Comparison of ENCODE assay signal across 21 mouse cellular contexts in the genomic region with DNA sequence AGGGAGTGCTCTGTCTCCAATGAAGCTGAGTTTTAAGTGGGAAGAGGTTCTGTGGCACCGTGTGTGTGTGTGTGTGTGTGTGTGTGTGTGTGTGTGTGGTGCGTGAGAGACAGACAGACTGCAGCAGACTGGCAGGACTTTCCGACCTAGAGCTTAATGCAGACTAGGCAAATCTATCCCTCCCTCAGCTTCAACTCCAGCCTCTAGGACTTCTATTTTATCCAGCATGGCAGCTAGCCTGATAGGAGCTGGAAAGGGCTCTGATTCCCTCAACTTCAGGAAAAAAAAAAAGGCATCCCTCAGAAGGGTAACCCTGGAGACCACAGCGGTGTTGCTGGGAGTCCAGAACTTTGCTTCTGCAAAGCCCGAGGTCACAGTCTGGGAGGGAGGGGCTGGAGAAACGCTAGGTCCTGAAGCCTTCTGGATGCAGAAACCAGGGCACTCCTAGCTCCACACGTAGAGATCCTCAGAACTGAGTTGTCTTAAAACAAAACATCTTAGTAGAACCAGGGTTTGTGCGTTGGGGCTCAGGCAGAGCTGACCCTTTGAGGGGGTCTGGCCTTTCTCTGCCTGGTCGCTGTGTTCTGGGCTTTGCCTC. TPM values are rescaled to one million over a fixed set of nuclear protein-coding genes. Genes with fewer than 3 reads are reported as not detected.
A peak's percentile ranks its signal among the peaks of the same experiment; 100 is the strongest.
DNase-seq lines count a peak whose midpoint lies in the region; ATAC-seq and TF ChIP-seq lines count a peak whose summit lies in the region.
"Had no signal": no experiment of that assay in that cellular context is flagged by ENCODE, and none has a peak within 500 bp of the region (broad histone marks: within the 10 kb centered on the region; RNA-seq: fewer than 3 reads in every experiment).

No protein-coding gene starts in this region.

- no peaks in the 10 kb centered on the region for H3K36me3 ChIP-seq in hindbrain, embryonic 10.5 days
- no peaks in the 10 kb centered on the region for H3K36me3 ChIP-seq in hindbrain, embryonic 12.5 days
- no peaks in the 10 kb centered on the region for H3K36me3 ChIP-seq in midbrain, postnatal 0 days (ENCODE audit: insufficient read depth, low read length)
- no peaks in the 10 kb centered on the region for H3K36me3 ChIP-seq in midbrain, embryonic 15.5 days (replicated peaks)
- no peaks in the 10 kb centered on the region for H3K36me3 ChIP-seq in embryonic facial prominence, embryonic 13.5 days
- H3K36me3 ChIP-seq: forebrain, embryonic 12.5 days had no signal

- H3K4me2 ChIP-seq in hindbrain, embryonic 12.5 days (replicated peaks): no peak overlapping the region
- no peak overlapping the region for H3K4me2 ChIP-seq in midbrain, postnatal 0 days (ENCODE audit: low read depth, low read length, poor library complexity, severe bottlenecking)
- H3K4me2 ChIP-seq in midbrain, embryonic 15.5 days: no peak overlapping the region
- 0 out of 2 replicates have a peak overlapping the region, but pooled peaks have one; percentile 64 for H3K4me2 ChIP-seq in embryonic facial prominence, embryonic 13.5 days

- H3K27me3 ChIP-seq in hindbrain, embryonic 10.5 days (ENCODE audit: insufficient read depth, poor library complexity, severe bottlenecking): peaks cover 77% of the 10 kb centered on the region
- peaks cover 67% of the 10 kb centered on the region for H3K27me3 ChIP-seq in hindbrain, embryonic 12.5 days
- H3K27me3 ChIP-seq in midbrain, postnatal 0 days (ENCODE audit: insufficient read depth, low read length): peaks cover 44% of the 10 kb centered on the region
- H3K27me3 ChIP-seq in midbrain, embryonic 15.5 days (replicated peaks): peaks cover 63% of the 10 kb centered on the region
- H3K27me3 ChIP-seq in embryonic facial prominence, embryonic 13.5 days: peaks cover 58% of the 10 kb centered on the region

- 8% methylated on average over 9 of the region's 9 CpGs for WGBS in hindbrain, embryonic 10.5 days
- 5% methylated on average over 9 of the region's 9 CpGs for WGBS in hindbrain, embryonic 12.5 days
- WGBS in midbrain, postnatal 0 days: 11% methylated on average over 9 of the region's 9 CpGs
- 9% methylated on average over 9 of the region's 9 CpGs for WGBS in midbrain, embryonic 15.5 days
- WGBS in embryonic facial prominence, embryonic 13.5 days: 8% methylated on average over 9 of the region's 9 CpGs

- no peak for TF ChIP-seq CTCF in midbrain, postnatal 0 days (IDR thresholded peaks at IDR 0.05)

- no peak overlapping the region for H3K9ac ChIP-seq in hindbrain, embryonic 12.5 days
- no peak overlapping the region for H3K9ac ChIP-seq in midbrain, postnatal 0 days (replicated peaks; ENCODE audit: low read length, poor library complexity, severe bottlenecking)
- H3K9ac ChIP-seq in midbrain, embryonic 15.5 days: no peak overlapping the region
- no peak overlapping the region for H3K9ac ChIP-seq in embryonic facial prominence, embryonic 13.5 days
- H3K9ac ChIP-seq: hindbrain, embryonic 14.5 days had no signal

- no peak overlapping the region for H3K4me3 ChIP-seq in hindbrain, embryonic 10.5 days
- no peak overlapping the region for H3K4me3 ChIP-seq in hindbrain, embryonic 12.5 days
- H3K4me3 ChIP-seq in midbrain, postnatal 0 days (ENCODE audit: low read depth, low read length): no peak overlapping the region
- H3K4me3 ChIP-seq in midbrain, embryonic 15.5 days: no peak overlapping the region
- no peak overlapping the region for H3K4me3 ChIP-seq in embryonic facial prominence, embryonic 13.5 days
- H3K4me3 ChIP-seq: left cerebral cortex, adult 2 months had no signal

- ATAC-seq in hindbrain, embryonic 12.5 days (ENCODE audit: low FRiP score): no peak
- no peak for ATAC-seq in midbrain, postnatal 0 days (ENCODE audit: low FRiP score)
- ATAC-seq in midbrain, embryonic 15.5 days (replicated peaks): no peak
- ATAC-seq in embryonic facial prominence, embryonic 13.5 days (ENCODE audit: insufficient number of reproducible peaks, insufficient read depth, low FRiP score, low TSS enrichment, low read depth): no peak
- ATAC-seq: CD4-positive, CD25-positive, alpha-beta regulatory T cell, adult 4 months; intestine, postnatal 0 days had no signal

- no peaks in the 10 kb centered on the region for H3K9me3 ChIP-seq in hindbrain, embryonic 10.5 days
- no peaks in the 10 kb centered on the region for H3K9me3 ChIP-seq in hindbrain, embryonic 12.5 days (replicated peaks)
- no peaks in the 10 kb centered on the region for H3K9me3 ChIP-seq in midbrain, postnatal 0 days (ENCODE audit: low read length)
- no peaks in the 10 kb centered on the region for H3K9me3 ChIP-seq in midbrain, embryonic 15.5 days
- H3K9me3 ChIP-seq in embryonic facial prominence, embryonic 13.5 days: no peaks in the 10 kb centered on the region
- H3K9me3 ChIP-seq: forebrain, embryonic 12.5 days had no signal

- peaks cover 78% of the 10 kb centered on the region for H3K4me1 ChIP-seq in hindbrain, embryonic 10.5 days (replicated peaks)
- H3K4me1 ChIP-seq in hindbrain, embryonic 12.5 days: peaks cover 57% of the 10 kb centered on the region
- peaks cover 6% of the 10 kb centered on the region; the same call in 1 of the 2 replicates for H3K4me1 ChIP-seq in midbrain, postnatal 0 days (ENCODE audit: insufficient read depth, low read length)
- H3K4me1 ChIP-seq in midbrain, embryonic 15.5 days: peaks cover 32% of the 10 kb centered on the region
- peaks cover 75% of the 10 kb centered on the region for H3K4me1 ChIP-seq in embryonic facial prominence, embryonic 13.5 days

- DNase-seq in hindbrain, embryonic 10.5 days (ENCODE audit: low spot score): peak; percentile 37
- DNase-seq in midbrain, postnatal 0 days (ENCODE audit: low spot score): peak; percentile 30
- no peak for DNase-seq in right cerebral cortex, postnatal 36 days (ENCODE audit: low spot score in 2 of 2)
- DNase-seq in right cerebral cortex, postnatal 4 days: no peak
- DNase-seq: cerebellum, postnatal 14 days; lung, embryonic 14.5 days; right cerebral cortex, adult 18-20 months; thymus, postnatal 14 days had no signal

- no peak overlapping the region for H3K27ac ChIP-seq in hindbrain, embryonic 10.5 days
- H3K27ac ChIP-seq in hindbrain, embryonic 12.5 days: no peak overlapping the region
- no peak overlapping the region for H3K27ac ChIP-seq in midbrain, postnatal 0 days (ENCODE audit: low read depth, low read length)
- no peak overlapping the region for H3K27ac ChIP-seq in midbrain, embryonic 15.5 days
- H3K27ac ChIP-seq in embryonic facial prominence, embryonic 13.5 days: no peak overlapping the region; the same call in 1 of the 2 replicates
- H3K27ac ChIP-seq: forebrain, embryonic 12.5 days; hindbrain, embryonic 14.5 days; layer of hippocampus, adult 2 months; macrophage; stomach, postnatal 0 days had no signal

RNA-seq across cellular contexts. Expression of a gene that starts 7.4 kb away (rescaled TPM):
- polyA plus RNA-seq in hindbrain, embryonic 10.5 days (2016; fragmentation: Nextera tagmentation; extraction: Ambion mirVana): 0.73 and 1.1 TPM in 2 replicates
- polyA plus RNA-seq in hindbrain, embryonic 12.5 days (2016; fragmentation: Nextera tagmentation; extraction: Ambion mirVana): 0.92 and 1.3 TPM in 2 replicates
- 1.0 and 4.3 TPM in 2 replicates for total RNA-seq in midbrain, postnatal 0 days (2014; rRNA removed)
- polyA plus RNA-seq in midbrain, postnatal 0 days (2015; fragmentation: Nextera tagmentation; extraction: Ambion mirVana): 0.22 and 0.28 TPM in 2 replicates
- 0.15 and 0.45 TPM in 2 replicates for polyA plus RNA-seq in midbrain, embryonic 15.5 days (2015; fragmentation: Nextera tagmentation; extraction: Ambion mirVana)
- 3.0 and 4.3 TPM in 2 replicates for polyA plus RNA-seq in embryonic facial prominence, embryonic 13.5 days (2015; fragmentation: Nextera tagmentation; extraction: Ambion mirVana)
- total RNA-seq: MEL; monocyte, adult 5-6 weeks had no signal
- polyA plus RNA-seq: CD4-positive, CD25-positive, alpha-beta regulatory T cell, adult 4 months; macrophage had no signal

RNA-seq across cellular contexts. Expression of a gene that starts 40.7 kb away (rescaled TPM):
- 139 and 141 TPM in 2 replicates for polyA plus RNA-seq in hindbrain, embryonic 10.5 days (2016; fragmentation: Nextera tagmentation; extraction: Ambion mirVana)
- 139 and 147 TPM in 2 replicates for polyA plus RNA-seq in hindbrain, embryonic 12.5 days (2016; fragmentation: Nextera tagmentation; extraction: Ambion mirVana)
- 29.3 and 30.2 TPM in 2 replicates for total RNA-seq in midbrain, postnatal 0 days (2014; rRNA removed)
- polyA plus RNA-seq in midbrain, postnatal 0 days (2015; fragmentation: Nextera tagmentation; extraction: Ambion mirVana): 82.6 and 86.2 TPM in 2 replicates
- 116 and 117 TPM in 2 replicates for polyA plus RNA-seq in midbrain, embryonic 15.5 days (2015; fragmentation: Nextera tagmentation; extraction: Ambion mirVana)
- polyA plus RNA-seq in embryonic facial prominence, embryonic 13.5 days (2015; fragmentation: Nextera tagmentation; extraction: Ambion mirVana): 126 and 127 TPM in 2 replicates

Comparison
In these comparisons a context has a peak if more than half of its experiments do, and no peak if none do; other contexts are left out.
1. DNase-seq: peak in hindbrain, embryonic 10.5 days (single experiment) and midbrain, postnatal 0 days (single experiment); none in right cerebral cortex, postnatal 36 days (0 of 2) and right cerebral cortex, postnatal 4 days (single experiment).